Mouse (Mus musculus): ENCODE data around the gene Slc5a2.
A peak's percentile ranks its signal among the peaks of the same experiment; 100 is the strongest.

Slc5a2 gene

DNA sequence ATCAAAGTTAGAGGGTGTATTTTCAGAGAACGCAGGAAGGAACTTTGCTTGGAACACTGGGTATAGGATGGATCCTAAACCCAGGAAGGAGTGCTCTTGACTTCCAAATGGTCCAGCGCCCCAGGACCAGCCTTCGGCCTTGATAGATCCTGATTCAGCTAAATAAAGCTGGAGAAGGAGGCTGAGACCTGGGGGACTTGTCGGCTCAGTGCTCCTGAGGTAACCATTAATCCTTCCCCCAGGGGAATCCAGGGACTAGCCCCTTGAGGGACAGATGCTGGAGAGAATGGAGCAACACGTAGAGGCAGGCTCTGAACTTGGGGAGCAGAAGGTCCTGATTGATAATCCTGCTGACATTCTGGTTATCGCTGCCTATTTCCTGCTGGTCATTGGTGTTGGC is at the start of gene Slc5a2:
Gene Slc5a2 (plus strand): TSS at position 247 of the 400 bp plus-strand sequence.
- no peak for DNase-seq (ENCODE audit: low spot score)

DNA sequence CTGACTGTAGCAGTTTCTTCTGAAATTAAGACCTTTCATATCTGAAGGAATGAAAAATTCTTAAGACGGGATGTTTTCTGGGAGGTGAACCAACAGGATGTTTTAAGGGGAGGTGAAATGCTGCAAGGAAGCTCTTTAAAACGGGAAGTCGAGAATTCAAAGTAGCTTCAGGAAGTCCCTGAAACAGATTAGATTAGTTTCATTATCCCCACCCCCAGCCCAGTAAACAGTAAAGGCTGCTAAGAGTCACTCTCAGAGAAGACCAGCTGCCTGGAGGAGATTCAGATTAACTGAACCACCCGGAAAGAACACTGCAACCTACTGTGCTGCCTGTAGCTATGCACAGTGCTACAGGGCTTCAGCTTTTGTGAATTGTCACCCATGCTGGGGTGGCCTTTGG is 45.5 kb upstream of the Slc5a2 start:
- DNase-seq (ENCODE audit: low spot score), result no peak

DNA sequence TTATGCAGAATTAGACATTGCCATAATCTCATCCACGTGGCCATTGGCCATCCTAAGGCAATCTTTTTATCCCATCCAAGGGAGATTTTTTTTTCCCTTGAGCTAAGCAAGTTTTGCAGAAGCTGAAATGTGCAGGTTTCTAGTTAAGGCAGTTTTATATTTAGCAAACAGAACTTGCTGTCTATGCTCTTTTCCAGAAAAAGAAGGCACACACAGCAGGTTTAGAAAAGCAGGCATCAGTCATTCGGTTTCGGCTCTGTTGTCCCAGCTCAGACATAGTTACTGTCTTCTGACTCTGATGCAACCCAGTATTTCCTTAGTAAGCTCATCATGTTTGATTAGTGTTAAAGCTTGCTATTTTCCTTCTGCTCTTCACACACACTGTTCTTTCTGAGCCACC is 44.5 kb upstream of the Slc5a2 start:
- DNase-seq (ENCODE audit: low spot score), result no peak

DNA sequence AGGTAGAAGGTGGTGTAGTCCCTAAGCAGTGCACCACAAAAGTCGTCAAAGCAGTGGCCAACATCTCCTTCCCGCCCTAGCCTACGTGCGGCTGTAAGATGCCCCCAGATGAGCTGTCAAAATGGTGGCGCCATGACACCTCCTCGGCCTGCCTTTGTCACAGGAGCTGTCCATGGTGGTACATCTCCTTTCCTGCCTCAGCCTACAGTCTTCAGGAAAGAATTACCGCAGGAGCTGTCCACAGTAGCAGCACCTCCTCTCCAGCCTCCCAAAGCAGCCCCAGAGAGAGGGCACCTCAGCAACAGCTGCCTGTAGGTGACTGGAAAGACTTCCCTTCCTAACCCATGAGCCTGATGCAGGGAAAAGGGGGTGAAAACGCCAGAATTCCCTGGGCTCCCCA is 33.7 kb upstream of the Slc5a2 start:
- DNase-seq (ENCODE audit: low spot score), result no peak

DNA sequence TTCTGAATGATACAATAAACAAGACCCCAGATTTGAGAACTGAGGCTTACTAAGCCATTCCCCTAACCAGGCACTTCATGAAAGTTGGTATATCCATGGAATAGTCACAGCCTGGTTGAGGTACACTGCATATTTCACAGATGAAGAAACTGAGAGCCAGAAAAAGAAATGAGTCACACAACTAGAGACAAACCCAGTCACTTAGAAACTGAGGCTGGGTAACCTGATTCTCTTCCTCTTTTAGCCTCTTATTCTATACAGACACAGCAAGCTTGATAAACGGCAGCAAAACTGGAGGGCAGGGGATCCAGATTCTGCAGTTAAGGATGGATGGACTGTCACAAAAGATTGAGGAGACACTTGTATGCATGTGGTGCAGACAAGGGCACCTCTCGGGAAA is 30.7 kb upstream of the Slc5a2 start:
- no peak for DNase-seq (ENCODE audit: low spot score)

DNA sequence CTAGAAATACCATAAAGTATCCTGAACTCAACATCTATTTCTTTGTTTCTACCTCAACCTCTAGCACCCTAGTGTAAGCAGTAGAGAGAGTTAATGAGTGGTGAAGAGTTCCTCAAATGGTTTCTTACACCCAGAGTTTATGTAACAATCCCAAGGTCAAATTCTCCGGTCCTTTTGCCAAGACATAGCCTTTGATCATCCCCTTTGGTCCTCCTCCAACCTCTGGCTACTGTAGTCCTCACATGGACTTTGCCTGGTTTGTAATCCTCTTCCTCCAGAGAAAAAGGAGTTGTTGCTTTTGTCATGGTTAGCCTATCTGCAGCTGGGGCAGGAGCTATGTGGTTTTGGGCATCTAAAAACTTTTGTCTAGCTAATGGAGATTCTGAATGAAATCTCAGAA is 30.0 kb upstream of the Slc5a2 start:
- no peak for DNase-seq (ENCODE audit: low spot score)

DNA sequence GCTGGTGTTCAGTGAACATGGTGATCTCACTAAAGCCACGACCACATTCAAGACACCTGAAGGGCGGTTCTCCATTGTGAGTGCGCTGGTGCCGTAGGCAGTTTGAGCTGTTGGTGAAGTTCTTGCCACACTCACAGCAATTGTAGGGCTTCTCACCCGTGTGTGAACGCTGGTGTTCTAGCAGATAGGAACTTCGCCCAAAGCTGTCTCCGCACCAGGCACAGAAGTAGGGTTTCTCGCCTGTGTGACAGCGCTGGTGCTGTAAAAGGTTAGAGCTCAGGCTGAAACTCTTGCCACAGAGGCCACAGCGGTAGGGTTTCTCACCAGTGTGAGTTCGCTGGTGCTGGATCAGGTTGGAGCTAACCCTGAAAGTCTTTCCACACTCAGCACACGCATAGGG is 29.0 kb upstream of the Slc5a2 start:
- no peak for DNase-seq (ENCODE audit: low spot score)

DNA sequence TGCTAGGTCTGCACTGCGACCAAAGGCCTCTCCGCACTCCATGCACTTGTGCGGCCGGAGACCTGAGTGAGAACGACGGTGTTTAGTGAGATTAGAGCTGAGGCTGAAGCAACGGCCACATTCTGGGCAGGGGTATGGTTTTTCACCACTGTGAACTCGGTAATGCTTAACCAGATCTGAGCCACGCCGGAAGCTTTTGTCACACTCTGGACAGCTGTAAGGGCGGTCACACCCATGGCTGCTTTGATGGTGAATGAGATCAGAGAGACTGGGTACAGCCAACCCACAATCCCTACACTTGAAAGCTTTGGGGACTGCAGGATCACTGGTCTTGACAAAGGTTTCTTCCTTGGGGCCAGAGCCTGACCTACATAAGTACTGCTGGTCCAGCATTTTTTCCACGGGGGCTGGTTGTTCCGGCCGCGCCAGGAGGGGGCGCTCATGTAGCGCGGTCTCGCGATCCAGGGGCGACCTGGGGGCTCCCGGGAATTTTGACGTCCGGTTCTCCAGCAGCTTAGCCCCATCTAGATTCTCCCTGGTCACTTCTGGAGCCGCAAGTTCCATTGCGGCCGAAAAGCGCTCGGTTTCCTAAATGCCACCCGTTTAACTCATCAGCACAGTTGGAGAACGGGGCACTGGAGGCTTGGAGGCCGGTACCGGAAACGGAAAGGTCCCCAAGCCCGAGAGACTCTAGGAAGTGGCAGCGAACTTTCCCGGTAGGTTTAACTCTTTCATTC is 28.4 kb upstream of the Slc5a2 start, which contains the start of gene Armc5:
Gene Armc5 (plus strand): TSS at position 487 of the 737 bp plus-strand sequence.
- DNase-seq (ENCODE audit: low spot score), result peak; percentile 93

DNA sequence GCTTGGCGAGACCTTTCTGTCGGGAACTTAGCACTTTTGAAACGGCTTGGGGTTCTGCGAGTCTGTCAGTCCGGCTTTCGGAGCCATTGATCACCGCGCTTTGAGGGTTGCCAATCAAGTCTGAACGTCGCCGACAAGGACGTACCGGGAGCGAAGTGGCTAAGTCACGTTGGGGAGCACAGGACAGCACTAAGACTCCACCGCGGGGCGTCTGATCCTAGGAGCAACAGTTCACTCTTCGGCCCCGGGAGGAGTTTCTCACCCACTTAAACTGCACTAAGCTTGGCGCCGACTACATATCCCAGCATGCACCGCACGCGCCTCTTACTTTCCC is 27.9 kb upstream of the Slc5a2 start:
- DNase-seq (ENCODE audit: low spot score), result no peak

DNA sequence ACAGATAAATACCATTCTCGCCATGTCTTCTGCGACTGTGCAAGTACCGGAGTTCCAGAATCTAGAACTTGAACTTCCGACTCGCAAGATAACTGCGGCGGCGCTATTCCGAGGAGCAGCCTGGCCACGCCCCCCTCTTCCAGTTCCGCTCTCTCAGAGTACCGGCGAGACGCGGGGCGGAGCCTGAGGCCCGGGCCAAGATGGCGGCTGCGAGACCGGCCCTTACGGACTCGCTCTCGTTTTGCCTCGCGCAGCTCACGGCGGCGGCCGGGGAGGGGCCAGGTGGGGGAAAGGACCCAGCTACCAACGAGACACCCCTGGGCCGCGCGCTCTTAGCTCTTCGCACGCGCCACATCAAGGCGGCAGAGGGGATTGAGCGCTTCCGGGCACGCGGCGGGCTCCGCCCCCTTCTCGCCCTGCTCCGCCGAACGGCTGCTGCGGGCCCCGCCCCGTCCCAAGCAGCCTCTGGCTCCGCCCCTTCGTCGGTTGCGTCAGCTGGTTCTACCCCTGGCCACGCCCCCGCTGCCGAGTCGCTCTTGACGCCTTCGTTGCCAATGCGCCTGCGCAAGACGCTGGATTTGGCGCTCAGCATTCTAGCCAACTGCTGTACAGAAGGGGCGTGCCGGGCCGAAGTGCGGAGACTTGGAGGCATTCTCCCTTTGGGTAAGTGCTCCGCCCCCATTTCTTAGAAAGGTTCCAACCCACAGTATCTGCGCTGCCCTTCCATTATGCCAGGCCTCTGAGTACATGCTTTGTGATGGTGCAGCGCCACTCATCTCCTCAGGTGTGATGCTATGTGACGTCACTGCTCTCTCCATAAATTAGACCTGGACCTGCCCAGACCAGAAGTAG is 27.3 kb upstream of the Slc5a2 start, which contains the start of gene 9130023H24Rik:
Gene 9130023H24Rik (minus strand): TSS at position 105 of the 852 bp plus-strand sequence.
- DNase-seq (ENCODE audit: low spot score), result peak; percentile 100

DNA sequence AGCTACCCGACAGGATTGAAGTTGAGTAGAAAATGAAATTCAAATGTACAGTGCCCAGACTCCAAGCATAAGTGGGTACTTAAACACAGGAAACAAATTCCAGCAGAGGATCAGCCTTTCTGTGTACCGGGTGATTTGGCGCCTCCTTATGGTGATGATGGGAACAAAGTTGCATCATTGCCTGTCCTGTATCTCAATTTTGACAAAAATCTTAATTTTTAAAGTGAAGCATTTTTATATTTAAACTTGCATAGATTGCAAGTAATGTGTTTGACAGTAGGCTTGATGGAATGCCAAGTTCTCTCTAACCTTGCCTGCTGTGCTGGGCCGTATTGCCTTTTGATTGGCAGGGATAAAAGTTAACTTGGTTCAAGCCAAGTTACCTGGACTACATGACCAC is 26.5 kb upstream of the Slc5a2 start:
- DNase-seq (ENCODE audit: low spot score), result peak; percentile 72

DNA sequence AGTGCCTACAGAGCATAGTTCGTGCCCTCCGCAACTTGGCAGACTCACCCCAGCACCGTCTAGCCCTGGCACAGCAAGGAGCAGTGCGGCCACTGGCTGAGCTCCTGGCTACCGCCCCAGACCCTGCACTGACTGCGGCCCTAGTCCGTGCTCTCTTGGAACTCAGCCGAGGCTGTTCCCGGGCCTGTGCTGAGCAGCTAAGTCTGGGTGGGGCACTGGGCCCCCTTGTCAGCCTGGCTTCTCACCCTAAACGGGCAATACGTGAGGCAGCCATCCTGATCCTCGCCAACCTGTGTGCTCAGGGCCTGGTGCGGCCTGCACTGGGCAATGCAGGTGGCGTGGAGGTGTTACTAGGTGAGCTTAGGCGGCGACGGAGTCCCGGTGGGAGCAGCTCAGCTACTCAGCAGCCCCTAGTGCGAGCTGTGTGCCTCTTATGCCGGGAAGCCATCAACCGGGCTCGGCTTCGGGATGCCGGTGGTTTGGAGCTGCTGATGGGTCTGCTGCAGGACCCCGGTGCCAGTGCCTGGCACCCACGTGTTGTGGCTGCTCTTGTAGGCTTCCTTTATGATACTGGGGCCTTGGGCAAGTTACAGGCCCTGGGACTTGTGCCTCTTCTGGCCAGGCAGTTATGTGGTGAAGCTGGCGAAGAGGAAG is 25.2 kb upstream of the Slc5a2 start:
- DNase-seq (ENCODE audit: low spot score), result no peak

DNA sequence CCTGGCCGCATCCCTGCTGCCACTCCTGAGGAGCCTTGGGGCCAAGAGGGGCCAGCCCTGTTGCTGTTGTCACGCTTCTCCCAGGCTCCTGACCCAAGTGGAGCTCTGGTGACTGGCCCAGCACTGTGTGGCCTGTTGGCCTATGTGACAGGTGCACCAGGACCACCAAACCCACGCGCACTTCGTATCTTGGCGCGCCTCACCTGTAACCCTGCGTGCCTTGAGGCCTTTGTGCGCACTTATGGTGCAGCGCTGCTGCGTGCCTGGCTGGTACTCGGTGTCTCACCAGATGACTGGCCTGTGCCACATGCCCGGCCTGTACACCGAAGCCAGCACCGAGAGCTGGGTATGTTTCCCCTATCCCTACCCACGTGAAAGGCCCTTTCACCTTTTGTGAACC is 23.1 kb upstream of the Slc5a2 start:
- DNase-seq (ENCODE audit: low spot score), result no peak

DNA sequence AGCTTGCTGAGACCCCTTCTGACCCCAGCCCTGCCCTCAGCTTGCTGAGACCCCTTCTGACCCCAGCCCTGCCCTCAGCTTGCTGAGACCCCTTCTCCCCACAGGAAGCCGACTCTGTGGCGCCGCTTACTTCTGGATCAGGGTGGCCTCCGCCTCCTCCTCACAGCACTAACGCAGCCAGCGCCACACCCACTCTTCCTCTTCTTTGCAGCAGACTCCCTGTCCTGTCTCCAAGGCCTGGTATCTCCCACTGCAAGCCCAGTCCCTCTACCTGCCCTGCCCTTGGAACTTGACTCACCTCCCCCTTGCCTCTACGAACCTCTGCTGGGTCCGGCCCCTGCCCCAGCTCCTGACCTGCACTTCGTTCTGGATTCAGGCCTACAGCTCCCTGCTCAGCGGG is 21.5 kb upstream of the Slc5a2 start:
- DNase-seq (ENCODE audit: low spot score), result no peak

DNA sequence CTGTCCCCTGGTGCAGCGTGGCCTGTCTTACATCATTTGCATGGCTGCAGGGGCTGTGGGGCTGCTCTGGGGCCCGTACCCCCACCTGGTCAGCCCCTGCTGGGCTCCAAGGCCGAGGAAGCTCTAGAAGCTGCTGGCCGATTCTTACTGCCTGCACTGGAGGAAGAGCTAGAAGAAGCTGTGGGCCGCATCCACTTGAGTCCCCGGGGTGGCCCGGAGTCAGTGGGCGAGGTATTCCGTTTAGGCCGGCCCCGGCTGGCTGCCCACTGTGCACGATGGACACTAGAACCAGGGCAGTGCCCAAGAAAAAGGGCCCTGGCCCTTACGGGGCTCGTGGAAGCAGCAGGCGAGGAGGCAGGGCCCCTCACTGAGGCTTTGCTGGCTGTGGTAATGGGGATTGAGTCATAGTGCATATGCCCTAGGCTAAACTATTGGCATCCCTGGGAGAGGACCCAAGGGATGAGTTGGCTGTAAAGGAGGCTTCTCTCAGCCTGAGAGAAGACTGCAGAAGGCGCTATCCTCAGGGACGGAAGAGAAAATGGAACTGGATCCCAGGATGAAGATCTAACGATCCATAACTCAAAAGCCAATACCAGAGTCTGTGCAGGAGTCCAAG is 20.9 kb upstream of the Slc5a2 start:
- DNase-seq (ENCODE audit: low spot score), result no peak

DNA sequence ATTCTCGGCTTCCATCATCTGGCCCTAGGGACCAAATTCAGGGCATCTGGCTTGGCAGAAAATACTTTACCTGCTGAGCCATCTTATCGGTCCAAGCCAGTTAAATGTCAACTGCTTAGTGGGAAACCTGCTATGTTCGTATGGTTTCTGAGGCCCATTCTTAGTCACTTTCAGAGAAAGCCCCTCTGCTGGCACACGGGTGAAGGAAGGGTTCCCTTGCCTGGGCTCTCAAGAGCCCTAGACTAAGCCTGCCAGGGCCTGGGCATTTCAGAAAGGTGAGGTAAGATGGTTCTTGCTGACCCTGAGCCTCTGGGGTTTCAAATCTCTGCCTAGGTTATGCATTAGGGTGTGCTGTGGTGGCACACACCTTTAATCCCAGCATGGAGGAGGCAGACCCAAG is 19.9 kb upstream of the Slc5a2 start:
- DNase-seq (ENCODE audit: low spot score), result no peak

DNA sequence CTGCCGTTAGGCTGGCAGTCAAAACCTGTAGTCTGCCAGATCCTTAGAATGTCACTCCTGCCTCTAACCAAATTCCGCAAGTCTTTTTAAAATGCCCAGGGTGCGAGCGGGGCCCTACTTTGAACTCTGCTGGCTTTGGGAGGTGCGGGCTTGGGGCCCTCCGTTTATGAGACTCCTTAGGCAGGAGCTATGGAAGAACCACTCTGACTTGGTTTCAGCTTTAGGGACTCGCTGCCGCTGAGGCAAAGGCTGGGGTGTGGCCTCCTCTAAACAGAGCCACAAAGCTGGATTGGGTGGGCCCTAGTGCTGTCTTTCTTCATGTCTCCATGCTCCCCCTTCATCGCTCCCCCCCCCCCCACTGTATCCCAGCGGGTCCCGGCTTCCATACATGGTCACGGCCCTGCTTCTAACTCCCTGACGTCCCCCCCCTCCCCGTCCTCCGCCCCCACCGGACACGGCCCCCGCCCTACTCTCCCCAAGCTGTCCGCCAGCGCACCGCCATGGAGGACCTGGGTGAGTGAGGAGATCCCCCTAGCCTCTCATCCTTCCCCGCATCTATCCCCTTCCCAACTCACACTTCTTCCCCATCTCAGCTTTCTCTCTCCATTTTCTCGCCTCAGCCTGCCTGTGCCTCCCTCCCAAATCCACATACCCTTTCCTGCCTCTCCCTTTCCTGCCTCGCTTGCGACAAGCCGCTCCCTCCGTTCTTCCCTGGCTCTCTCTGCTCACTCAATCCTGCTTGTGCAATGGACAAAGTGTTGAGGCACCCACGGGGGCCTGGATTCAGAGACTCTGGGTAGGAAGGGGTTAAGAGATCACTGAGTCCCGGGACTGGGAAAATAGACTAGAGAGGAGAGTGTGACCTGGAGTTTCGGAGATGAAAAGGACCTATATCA is 18.7 kb upstream of the Slc5a2 start, which contains the start of gene Tgfb1i1:
Gene Tgfb1i1 (plus strand): TSS at position 317 of the 896 bp plus-strand sequence.
- DNase-seq (ENCODE audit: low spot score), result peak; percentile 53

DNA sequence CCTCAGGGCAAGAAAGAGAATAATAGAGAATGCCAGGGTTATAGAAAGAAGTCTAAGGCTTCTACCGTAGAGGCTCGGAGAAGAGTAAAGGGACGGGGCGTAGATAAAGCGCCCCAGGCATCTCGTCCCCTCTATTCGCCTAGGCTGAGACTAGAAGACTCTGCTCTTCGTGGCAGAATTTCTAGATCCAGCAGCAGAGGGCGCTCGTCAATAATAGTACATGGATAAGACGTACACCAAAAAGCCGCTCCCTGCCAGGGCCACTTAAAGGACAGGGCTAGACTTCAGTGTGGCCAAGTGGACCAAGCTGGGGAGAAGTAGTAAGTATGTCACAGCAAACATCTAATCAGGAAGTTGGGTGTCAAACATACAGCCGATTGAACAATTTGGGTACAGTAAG is 18.0 kb upstream of the Slc5a2 start:
- DNase-seq (ENCODE audit: low spot score), result peak; percentile 92

DNA sequence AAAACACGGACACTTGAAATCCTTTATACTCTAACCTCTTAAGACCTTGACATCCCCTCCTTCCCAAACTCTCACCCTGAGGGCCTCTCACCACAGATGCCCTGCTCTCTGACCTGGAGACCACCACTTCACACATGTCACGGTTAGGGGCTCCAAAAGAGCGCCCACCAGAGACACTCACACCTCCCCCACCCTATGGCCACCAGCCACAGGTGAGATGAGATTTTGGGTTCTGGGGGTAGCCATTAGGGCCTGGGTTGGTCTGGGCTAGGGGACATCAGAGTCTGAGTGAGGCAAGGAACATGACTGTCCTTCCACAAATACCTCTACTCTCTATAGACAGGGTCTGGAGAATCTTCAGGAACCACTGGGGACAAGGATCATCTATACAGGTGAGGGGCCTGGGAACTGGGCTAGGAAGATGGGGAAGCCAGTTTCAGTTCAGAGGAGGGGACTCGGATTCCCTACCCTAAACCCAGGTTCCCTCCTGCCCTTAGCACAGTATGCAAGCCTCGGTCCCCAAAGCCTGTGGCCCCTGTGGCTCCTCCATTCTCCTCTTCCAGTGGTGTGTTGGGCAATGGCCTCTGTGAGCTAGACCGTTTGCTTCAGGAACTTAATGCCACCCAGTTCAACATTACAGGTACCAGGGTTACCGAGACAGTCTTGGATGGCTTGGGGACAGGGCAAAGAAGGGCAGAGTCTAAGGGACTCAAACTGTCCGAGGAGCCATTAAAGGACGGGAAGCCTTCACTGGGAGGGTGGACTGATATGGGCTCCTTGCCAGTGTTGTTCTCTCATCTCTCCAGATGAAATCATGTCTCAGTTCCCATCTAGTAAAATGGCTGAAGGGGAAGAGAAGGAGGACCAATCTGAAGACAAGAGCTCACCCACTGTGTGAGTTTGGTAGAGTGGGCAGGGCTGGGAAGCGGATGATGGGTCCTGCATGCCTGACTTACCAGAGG is 17.1 kb upstream of the Slc5a2 start:
- no peak for DNase-seq (ENCODE audit: low spot score)

DNA sequence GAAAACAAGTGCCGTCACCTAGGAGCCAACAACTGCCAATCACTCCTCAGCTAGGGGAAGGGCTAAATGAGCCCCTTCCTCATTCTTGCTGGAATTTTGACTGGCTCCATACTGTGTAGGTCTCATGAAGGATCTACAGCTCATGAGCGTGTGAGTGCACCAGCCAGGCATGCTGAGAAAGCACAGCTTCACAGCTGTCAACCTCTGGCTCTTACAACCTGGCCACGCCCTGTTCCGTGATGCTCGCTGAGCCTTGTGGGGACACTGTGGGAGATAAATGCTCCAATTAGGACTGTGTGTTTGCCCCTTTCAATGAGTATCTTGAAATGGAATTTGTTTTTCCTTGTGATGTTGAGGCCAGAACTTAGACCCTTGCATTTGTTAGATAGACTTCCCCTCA is 15.5 kb upstream of the Slc5a2 start:
- no peak for DNase-seq (ENCODE audit: low spot score)

All from retina, embryonic 14.5 days (tissue).